Mouse (Mus musculus): Measurements from ENCODE around the gene Casz1.

GRCm38 (mm10) chr4:148896125-148896524 is 91.9 kb downstream of the Casz1 start:
- no peak for TF ChIP-seq POLR2A (IDR thresholded peaks at IDR 0.05; ENCODE audit: borderline replicate concordance, low read depth, low read length)
- no peak for TF ChIP-seq CTCF (IDR thresholded peaks at IDR 0.05; ENCODE audit: low read depth, low read length)
